Mouse (Mus musculus): ENCODE data around the gene Dguok. TPM values are rescaled to one million over a fixed set of nuclear protein-coding genes. Genes with fewer than 3 reads are reported as not detected.

Dguok gene
- total RNA-seq, 2 experiments from 2014 or later = 23.3 to 25.3 TPM

- no peak for DNase-seq (ENCODE audit: low spot score in 2 of 2)
- intact Hi-C loops (cut with DNase I) = no loop called here
Observed at GRCm38 (mm10) chr6:83501524-83502310, 5.1 kb downstream of the Dguok start.

DNA sequence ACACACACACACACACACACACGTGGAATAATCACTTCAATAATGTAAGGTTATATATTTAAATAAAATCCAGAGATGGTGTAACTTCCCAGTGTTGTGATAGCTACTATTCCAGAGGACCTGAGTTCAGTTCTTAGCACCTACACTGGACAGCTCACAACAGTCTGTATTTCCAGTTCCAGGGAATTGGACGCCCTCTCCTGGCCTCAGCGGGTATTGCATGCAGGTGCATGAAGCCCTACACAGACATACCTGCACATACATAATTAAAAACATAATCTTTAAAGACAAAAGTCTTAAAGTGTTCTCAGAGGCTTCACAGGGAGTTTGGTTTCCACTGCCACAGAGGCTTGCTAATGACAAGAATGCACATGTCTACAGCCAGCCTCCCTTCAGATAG is 6.3 kb downstream of the Dguok start:
- intact Hi-C loops (cut with DNase I) = no loop called here
- no peak for DNase-seq (ENCODE audit: low spot score in 2 of 2)

DNA sequence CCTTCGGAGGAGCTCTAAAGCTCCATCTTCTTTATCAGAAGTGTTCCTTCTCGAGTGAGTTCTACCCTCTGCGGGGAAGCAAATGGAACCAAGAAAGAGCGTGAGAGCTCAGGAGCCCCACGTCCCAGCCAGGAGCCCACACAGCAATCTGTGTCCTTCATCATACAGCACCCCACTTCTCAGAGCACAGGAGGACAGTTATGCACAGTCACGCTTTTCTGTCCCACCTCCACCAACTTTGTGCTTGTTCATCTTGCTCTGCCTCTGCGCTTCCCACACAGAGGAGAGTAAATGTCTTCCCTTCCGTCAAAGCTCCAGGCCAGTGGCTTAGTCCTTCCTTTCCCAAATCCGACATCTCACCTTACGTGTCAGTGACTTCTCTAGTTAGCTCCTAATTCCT is 7.7 kb downstream of the Dguok start:
- intact Hi-C loops (cut with DNase I) = no loop called here
- peak; percentile 23 to 88 for DNase-seq (ENCODE audit: low spot score in 2 of 2)

DNA sequence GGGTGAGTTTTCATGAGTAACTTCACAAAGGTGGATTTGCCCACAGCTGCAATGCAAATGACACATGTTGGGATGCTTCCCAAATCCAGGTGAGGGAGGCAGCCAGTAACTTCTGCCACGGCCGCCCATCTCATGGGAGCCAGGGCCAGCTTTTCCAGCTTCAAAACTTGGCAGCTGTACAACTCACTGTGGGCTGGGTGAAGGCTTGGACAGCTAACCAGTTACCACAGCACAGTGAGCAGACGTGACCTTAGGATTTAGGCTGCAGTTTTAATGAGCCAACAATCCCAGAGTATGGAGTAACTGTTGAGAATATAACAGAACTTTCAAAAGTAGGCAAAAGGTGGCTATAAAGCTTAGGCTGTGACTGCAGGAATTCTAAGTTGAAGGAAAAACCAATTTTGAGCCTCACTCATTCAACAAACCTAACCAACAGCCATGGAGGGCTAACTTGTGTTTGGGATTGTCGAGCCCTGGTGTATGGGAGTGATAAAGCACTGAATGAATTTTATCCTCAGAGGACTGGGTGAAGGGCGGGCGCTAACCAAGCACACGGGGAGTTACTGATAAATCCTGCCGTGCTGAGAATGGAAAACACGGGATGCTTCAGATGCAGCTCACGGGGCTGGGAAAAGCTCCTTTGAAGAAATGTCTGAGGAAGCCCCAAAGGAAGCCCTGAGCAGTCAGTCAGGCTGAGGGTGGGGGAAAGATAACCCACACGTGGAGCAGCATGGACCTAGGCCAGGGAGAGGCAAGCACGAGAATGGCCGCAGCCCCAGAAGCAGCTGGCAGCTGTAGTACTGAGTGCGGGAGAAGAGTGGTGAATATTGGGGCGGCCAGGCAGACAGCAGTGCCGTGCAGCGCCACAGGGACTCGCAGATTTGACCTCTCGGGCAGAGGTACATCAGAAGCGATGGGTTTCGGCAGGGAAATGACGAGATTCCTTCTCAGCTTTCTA is 9.7 kb downstream of the Dguok start:
- no peak for DNase-seq (ENCODE audit: low spot score in 2 of 2)
- intact Hi-C loops (cut with DNase I) = no loop called here

GRCm38 (mm10) chr6:83496009-83496752 is 10.6 kb downstream of the Dguok start:
- intact Hi-C loops (cut with DNase I) = no loop called here

DNA sequence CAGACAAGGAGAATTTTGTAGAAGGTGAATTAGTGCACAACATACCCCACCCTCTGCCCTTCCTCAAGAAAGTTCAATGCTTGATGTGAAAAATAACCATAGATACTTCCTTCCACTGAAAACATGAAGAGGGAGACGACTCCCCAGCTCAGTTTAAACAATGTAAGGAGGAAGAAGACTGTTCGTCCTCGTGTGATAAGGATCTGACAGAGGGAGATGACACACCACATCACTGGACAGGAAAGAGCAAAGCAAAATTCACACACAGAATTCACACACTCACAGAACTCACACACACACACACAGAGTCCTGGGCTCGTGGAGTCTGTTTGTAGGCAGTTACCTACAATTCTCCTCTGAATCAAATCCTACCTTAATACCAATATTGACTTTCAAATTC is 16.1 kb downstream of the Dguok start:
- DNase-seq (ENCODE audit: low spot score in 2 of 2) = no peak
- intact Hi-C loops (cut with DNase I) = no loop called here

More at GRCm38 (mm10) chr6:83496009-83496752, 10.6 kb downstream of the Dguok start:
- DNase-seq (ENCODE audit: low spot score in 2 of 2) = no peak

DNA sequence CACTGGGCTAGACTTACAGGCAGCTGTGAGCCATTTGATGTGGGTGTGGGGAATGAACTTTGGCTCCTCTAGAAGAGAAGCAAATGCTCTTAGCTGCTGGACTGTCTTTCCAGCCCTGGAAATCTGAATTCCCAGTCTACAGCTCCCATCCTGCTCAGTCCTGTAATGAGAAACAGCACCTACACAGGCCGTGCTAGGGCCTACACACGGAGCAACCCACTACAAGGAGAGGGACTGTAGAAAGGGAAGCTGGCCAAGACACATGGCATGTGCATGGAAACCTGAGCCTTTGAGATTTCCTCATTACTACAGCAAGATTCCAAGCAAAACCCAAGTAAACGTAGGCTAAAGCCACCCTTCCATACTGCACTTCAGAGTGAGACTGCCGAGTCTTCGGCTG is 18.6 kb downstream of the Dguok start:
- intact Hi-C loops (cut with DNase I) = no loop called here

GRCm38 (mm10) chr6:83487298-83487697 is 19.5 kb downstream of the Dguok start:
- intact Hi-C loops (cut with DNase I) = no loop called here
- no peak for DNase-seq (ENCODE audit: low spot score in 2 of 2)

More for the DNA sequence above, 18.6 kb downstream of the Dguok start:
- DNase-seq (ENCODE audit: low spot score in 2 of 2) = no peak

DNA sequence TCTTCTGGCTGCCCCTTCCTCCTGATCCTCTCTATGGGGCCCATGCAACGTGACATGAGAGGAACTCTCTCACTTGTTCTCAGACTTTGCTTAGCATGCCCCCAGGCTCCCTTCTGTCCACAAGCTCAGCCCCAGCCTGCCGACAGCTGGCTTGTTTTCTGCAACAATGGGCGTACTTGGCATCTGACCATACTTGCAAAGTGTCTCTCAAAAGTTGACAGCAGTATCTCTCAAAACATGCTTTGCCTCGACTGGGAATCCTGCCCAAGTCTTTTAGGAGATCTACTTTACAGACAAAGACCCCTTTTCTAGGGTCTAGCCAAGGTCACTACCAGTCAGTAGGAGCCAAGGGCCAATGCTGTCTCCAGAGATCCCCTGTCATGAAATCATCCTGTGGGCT is 20.9 kb downstream of the Dguok start:
- DNase-seq (ENCODE audit: low spot score in 2 of 2) = no peak
- intact Hi-C loops (cut with DNase I) = no loop called here

DNA sequence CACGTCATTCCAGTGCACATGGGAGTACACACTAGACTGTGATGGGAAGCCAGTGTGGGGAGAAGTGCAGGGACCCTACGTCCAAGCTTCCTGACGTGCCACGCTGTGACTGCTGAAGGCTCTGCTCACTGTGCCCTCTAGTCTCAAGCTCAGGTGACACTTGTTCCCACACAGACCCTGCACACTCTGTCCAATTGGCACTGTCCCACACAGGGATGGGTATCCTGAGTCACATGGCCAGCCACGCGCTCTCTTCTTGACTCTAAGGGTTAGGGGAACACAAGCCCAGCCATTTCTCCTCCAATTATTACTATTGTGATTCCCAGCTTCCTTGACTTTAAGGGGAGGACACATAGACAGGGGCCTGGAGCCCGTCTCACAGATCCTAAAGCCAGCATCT is 23.0 kb downstream of the Dguok start:
- intact Hi-C loops (cut with DNase I) = no loop called here
- DNase-seq (ENCODE audit: low spot score in 2 of 2) = no peak

- intact Hi-C loops (cut with DNase I) = no loop called here
- no peak for DNase-seq (ENCODE audit: low spot score in 2 of 2)
Observed at GRCm38 (mm10) chr6:83482418-83483085, 24.2 kb downstream of the Dguok start.

GRCm38 (mm10) chr6:83480019-83480655 is 26.6 kb downstream of the Dguok start:
- DNase-seq (ENCODE audit: low spot score in 2 of 2) = no peak
- intact Hi-C loops (cut with DNase I) = no loop called here

GRCm38 (mm10) chr6:83479193-83479592 is 27.6 kb downstream of the Dguok start:
- DNase-seq (ENCODE audit: low spot score in 2 of 2) = no peak
- intact Hi-C loops (cut with DNase I) = no loop called here

DNA sequence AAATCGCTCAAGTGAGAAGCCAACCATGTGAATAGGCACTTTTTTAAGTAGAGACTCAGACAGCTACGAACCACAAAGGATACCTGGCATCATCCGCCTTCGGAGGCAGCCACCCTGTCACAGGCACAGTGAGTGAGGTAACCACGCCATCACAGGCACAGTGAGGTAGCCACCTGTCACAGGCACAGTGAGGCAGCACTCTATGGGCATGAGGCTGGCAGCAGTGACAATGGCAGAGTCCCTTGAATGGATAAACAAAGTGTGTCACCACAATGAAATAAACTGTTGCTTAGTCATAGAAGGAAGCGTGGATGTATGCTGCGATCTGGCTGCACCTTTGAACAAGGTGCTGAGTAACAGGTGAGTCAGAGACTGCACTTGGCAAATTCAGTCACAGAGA is 28.1 kb downstream of the Dguok start:
- DNase-seq (ENCODE audit: low spot score in 2 of 2) = no peak

DNA sequence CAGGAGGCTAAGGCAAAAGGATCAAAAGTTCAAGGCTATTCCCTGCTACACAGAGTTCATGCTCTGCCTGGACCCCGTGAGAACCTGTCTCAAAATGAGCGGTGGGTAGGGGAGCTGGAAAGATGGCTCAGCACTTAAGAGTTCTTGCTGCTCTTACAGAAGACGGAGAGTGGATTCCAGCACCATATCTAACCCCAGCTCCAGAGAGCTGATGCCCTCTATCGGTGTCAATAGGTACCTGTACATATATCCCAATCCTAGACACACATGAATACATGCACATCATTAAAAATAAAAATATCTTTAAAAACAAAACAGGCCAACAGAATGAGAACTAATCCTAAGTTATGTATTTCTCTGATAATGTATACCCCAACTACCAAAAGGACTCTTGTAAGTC is 28.6 kb downstream of the Dguok start:
- DNase-seq (ENCODE audit: low spot score in 2 of 2) = no peak
- intact Hi-C loops (cut with DNase I) = no loop called here

More for the DNA sequence above, 28.1 kb downstream of the Dguok start:
- intact Hi-C loops (cut with DNase I) = no loop called here

- no peak for DNase-seq (ENCODE audit: low spot score in 2 of 2)
- intact Hi-C loops (cut with DNase I) = no loop called here
Observed at GRCm38 (mm10) chr6:83475431-83475830, 31.3 kb downstream of the Dguok start.

DNA sequence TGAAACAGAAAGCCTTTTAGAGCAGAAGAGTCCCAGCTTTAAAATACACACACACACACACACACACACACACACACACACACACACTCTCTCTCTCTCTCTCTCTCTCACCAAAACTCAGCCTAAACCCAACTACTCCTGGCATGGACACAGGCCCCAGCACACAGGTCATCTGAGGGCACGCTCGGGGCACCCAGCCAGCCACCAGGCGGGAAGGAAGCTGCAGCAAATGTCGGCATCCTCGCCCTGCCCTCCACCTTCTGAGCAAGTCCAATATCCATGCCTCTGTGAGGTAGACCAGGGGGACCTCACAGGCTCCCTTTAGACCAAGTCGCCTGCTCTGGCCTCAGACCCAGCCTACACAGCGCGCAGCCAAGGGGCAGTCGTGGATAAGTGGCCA is 33.5 kb downstream of the Dguok start:
- DNase-seq (ENCODE audit: low spot score in 2 of 2) = no peak
- intact Hi-C loops (cut with DNase I) = no loop called here

GRCm38 (mm10) chr6:83471739-83472138 is 35.0 kb downstream of the Dguok start:
- DNase-seq (ENCODE audit: low spot score in 2 of 2) = no peak
- intact Hi-C loops (cut with DNase I) = no loop called here

DNA sequence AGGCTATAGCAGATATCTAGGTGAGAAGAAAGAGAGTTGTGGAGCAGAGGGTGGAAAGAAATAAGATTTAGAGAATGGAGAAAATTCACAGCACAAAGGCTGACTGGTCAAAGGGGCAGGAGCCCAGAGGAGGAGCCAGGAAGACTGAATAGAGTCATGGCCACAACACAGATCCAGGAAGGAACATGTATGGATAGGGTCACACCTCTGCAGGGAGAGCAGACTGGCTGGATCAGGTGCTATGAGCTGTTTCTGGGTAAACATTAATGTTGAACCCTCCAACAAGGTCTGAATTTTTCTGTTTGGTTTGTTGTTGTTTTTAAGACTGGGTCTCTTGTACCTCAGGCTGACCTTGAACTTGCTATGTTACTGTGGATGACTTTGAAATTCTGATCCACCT is 42.8 kb downstream of the Dguok start:
- intact Hi-C loops (cut with DNase I) = no loop called here

More for the DNA sequence above, 42.8 kb downstream of the Dguok start:
- DNase-seq (ENCODE audit: low spot score in 2 of 2) = no peak

Measured in left cerebral cortex, postnatal 25 days (tissue).